Mouse (Mus musculus): ENCODE data around the gene Sh2d7. TPM values are rescaled to one million over a fixed set of nuclear protein-coding genes. Genes with fewer than 3 reads are reported as not detected.

The Sh2d7 gene
- 0.01 TPM for polyA plus RNA-seq (2012; fragmentation: generic; extraction: Trizol)
- long read RNA-seq, experiment 1, result 0 reads
- long read RNA-seq, experiment 2, result 0 reads

GRCm38 (mm10) chr9:54538684-54539083 lies at the start of gene Sh2d7:
TSS of gene Sh2d7 (plus strand) at chr9:54538984.
- Histone ChIP-seq H3ac (ENCODE audit: control insufficient read depth, insufficient read length, low read depth) (no peak within 1 kb of the TSS), H3K27me3 (ENCODE audit: control insufficient read depth, insufficient read depth, insufficient read length) (peaks cover 32% of the 10 kb centered on the region), H3K79me3 (ENCODE audit: low read depth) (no peaks in the 10 kb centered on the region), H3K36me3 (ENCODE audit: control insufficient read depth, insufficient read depth) (no peaks in the 10 kb centered on the region), H3K79me2 (ENCODE audit: control insufficient read depth, insufficient read depth) (no peaks in the 10 kb centered on the region), H3K4me3 (ENCODE audit: insufficient read depth, poor library complexity, severe bottlenecking) (no peak within 1 kb of the TSS)
- TF ChIP-seq CEBPB (IDR thresholded peaks at IDR 0.05; ENCODE audit: low read depth) (no peak), FOSL1 (IDR thresholded peaks at IDR 0.05; ENCODE audit: insufficient read depth, low read length, poor library complexity, severe bottlenecking) (no peak), MYOG (IDR thresholded peaks at IDR 0.05; ENCODE audit: control insufficient read depth, extremely low read depth, insufficient read length) (no peak), USF1 (IDR thresholded peaks at IDR 0.05; ENCODE audit: low read depth) (no peak), CTCF (IDR thresholded peaks at IDR 0.05; ENCODE audit: control insufficient read depth, insufficient read depth, insufficient read length) (no peak), MAX (IDR thresholded peaks at IDR 0.05) (no peak), MYOD1 (IDR thresholded peaks at IDR 0.05; ENCODE audit: control insufficient read depth, insufficient read length, low read depth) (no peak)

GRCm38 (mm10) chr9:54489599-54489998 lies 49.2 kb upstream of the Sh2d7 start:
- TF ChIP-seq MAX (IDR thresholded peaks at IDR 0.05) (no peak), CTCF (IDR thresholded peaks at IDR 0.05; ENCODE audit: control insufficient read depth, insufficient read depth, insufficient read length) (no peak), USF1 (IDR thresholded peaks at IDR 0.05; ENCODE audit: low read depth) (no peak), FOSL1 (IDR thresholded peaks at IDR 0.05; ENCODE audit: insufficient read depth, low read length, poor library complexity, severe bottlenecking) (no peak), MYOG (IDR thresholded peaks at IDR 0.05; ENCODE audit: control insufficient read depth, extremely low read depth, insufficient read length) (no peak), MYOD1 (IDR thresholded peaks at IDR 0.05; ENCODE audit: control insufficient read depth, insufficient read length, low read depth) (no peak), CEBPB (IDR thresholded peaks at IDR 0.05; ENCODE audit: low read depth) (no peak)
- Histone ChIP-seq H3K79me3 (ENCODE audit: low read depth) (no peaks in the 10 kb centered on the region), H3K36me3 (ENCODE audit: control insufficient read depth, insufficient read depth) (no peaks in the 10 kb centered on the region), H3ac (ENCODE audit: control insufficient read depth, insufficient read length, low read depth) (no peak overlapping the region), H3K27me3 (ENCODE audit: control insufficient read depth, insufficient read depth, insufficient read length) (peaks cover 3% of the 10 kb centered on the region), H3K79me2 (ENCODE audit: control insufficient read depth, insufficient read depth) (no peaks in the 10 kb centered on the region), H3K4me3 (ENCODE audit: insufficient read depth, poor library complexity, severe bottlenecking) (no peak overlapping the region)

- Histone ChIP-seq H3ac (ENCODE audit: control insufficient read depth, insufficient read length, low read depth) (no peak overlapping the region), H3K79me3 (ENCODE audit: low read depth) (no peaks in the 10 kb centered on the region), H3K4me3 (ENCODE audit: insufficient read depth, poor library complexity, severe bottlenecking) (no peak overlapping the region), H3K79me2 (ENCODE audit: control insufficient read depth, insufficient read depth) (no peaks in the 10 kb centered on the region), H3K36me3 (ENCODE audit: control insufficient read depth, insufficient read depth) (no peaks in the 10 kb centered on the region), H3K27me3 (ENCODE audit: control insufficient read depth, insufficient read depth, insufficient read length) (peaks cover 7% of the 10 kb centered on the region)
- TF ChIP-seq CTCF (IDR thresholded peaks at IDR 0.05; ENCODE audit: control insufficient read depth, insufficient read depth, insufficient read length) (no peak), FOSL1 (IDR thresholded peaks at IDR 0.05; ENCODE audit: insufficient read depth, low read length, poor library complexity, severe bottlenecking) (no peak), MAX (IDR thresholded peaks at IDR 0.05) (no peak), MYOD1 (IDR thresholded peaks at IDR 0.05; ENCODE audit: control insufficient read depth, insufficient read length, low read depth) (no peak), CEBPB (IDR thresholded peaks at IDR 0.05; ENCODE audit: low read depth) (no peak), MYOG (IDR thresholded peaks at IDR 0.05; ENCODE audit: control insufficient read depth, extremely low read depth, insufficient read length) (no peak), USF1 (IDR thresholded peaks at IDR 0.05; ENCODE audit: low read depth) (no peak)
Measured at GRCm38 (mm10) chr9:54490431-54490830, 48.4 kb upstream of the Sh2d7 start.

GRCm38 (mm10) chr9:54499291-54499690 lies 39.5 kb upstream of the Sh2d7 start:
- TF ChIP-seq MYOD1 (IDR thresholded peaks at IDR 0.05; ENCODE audit: control insufficient read depth, insufficient read length, low read depth) (no peak), CEBPB (IDR thresholded peaks at IDR 0.05; ENCODE audit: low read depth) (no peak), USF1 (IDR thresholded peaks at IDR 0.05; ENCODE audit: low read depth) (no peak), MYOG (IDR thresholded peaks at IDR 0.05; ENCODE audit: control insufficient read depth, extremely low read depth, insufficient read length) (no peak), FOSL1 (IDR thresholded peaks at IDR 0.05; ENCODE audit: insufficient read depth, low read length, poor library complexity, severe bottlenecking) (no peak), CTCF (IDR thresholded peaks at IDR 0.05; ENCODE audit: control insufficient read depth, insufficient read depth, insufficient read length) (no peak), MAX (IDR thresholded peaks at IDR 0.05) (no peak)
- Histone ChIP-seq H3K36me3 (ENCODE audit: control insufficient read depth, insufficient read depth) (no peaks in the 10 kb centered on the region), H3K79me2 (ENCODE audit: control insufficient read depth, insufficient read depth) (no peaks in the 10 kb centered on the region), H3K27me3 (ENCODE audit: control insufficient read depth, insufficient read depth, insufficient read length) (peaks cover 31% of the 10 kb centered on the region), H3K79me3 (ENCODE audit: low read depth) (no peaks in the 10 kb centered on the region), H3ac (ENCODE audit: control insufficient read depth, insufficient read length, low read depth) (no peak overlapping the region), H3K4me3 (ENCODE audit: insufficient read depth, poor library complexity, severe bottlenecking) (no peak overlapping the region)

GRCm38 (mm10) chr9:54499791-54500190 lies 39.0 kb upstream of the Sh2d7 start:
- TF ChIP-seq FOSL1 (IDR thresholded peaks at IDR 0.05; ENCODE audit: insufficient read depth, low read length, poor library complexity, severe bottlenecking) (no peak), USF1 (IDR thresholded peaks at IDR 0.05; ENCODE audit: low read depth) (no peak), MYOD1 (IDR thresholded peaks at IDR 0.05; ENCODE audit: control insufficient read depth, insufficient read length, low read depth) (no peak), MYOG (IDR thresholded peaks at IDR 0.05; ENCODE audit: control insufficient read depth, extremely low read depth, insufficient read length) (no peak), CEBPB (IDR thresholded peaks at IDR 0.05; ENCODE audit: low read depth) (no peak), CTCF (IDR thresholded peaks at IDR 0.05; ENCODE audit: control insufficient read depth, insufficient read depth, insufficient read length) (no peak), MAX (IDR thresholded peaks at IDR 0.05) (no peak)
- Histone ChIP-seq H3K36me3 (ENCODE audit: control insufficient read depth, insufficient read depth) (no peaks in the 10 kb centered on the region), H3K79me3 (ENCODE audit: low read depth) (no peaks in the 10 kb centered on the region), H3K27me3 (ENCODE audit: control insufficient read depth, insufficient read depth, insufficient read length) (peaks cover 30% of the 10 kb centered on the region), H3K4me3 (ENCODE audit: insufficient read depth, poor library complexity, severe bottlenecking) (no peak overlapping the region), H3K79me2 (ENCODE audit: control insufficient read depth, insufficient read depth) (no peaks in the 10 kb centered on the region), H3ac (ENCODE audit: control insufficient read depth, insufficient read length, low read depth) (no peak overlapping the region)

All from C2C12 (cell line).